Mouse (Mus musculus): ENCODE measurements at regions not wholly inside any gene's neighbourhood (a gene's known extent, or its start where the extent isn't known, plus 50 kb on each side); places are given as distances from the start of the nearest gene placed in this dataset.

- TF ChIP-seq TAL1 (IDR thresholded peaks at IDR 0.05; ENCODE audit: low read length) (no peak), GATA1 (IDR thresholded peaks at IDR 0.05; ENCODE audit: low read length) (no peak)
Measured at GRCm38 (mm10) chr13:99593243-99593635, 76.9 kb upstream of the Map1b start.
